Mouse (Mus musculus) midbrain, embryonic 12.5 days (tissue): ENCODE results near the gene Sema3a. TPM values are rescaled to one million over a fixed set of nuclear protein-coding genes. Genes with fewer than 3 reads are reported as not detected.
A peak's percentile ranks its signal among the peaks of the same experiment; 100 is the strongest.

ENCODE experiments used
- ATAC-seq: fragments of 200-750 bp; cut with Nextera tagmentation; 2 replicates; pipeline ENCODE4 v1.8.0; 2017; ENCODE audit warnings: low read depth, moderate TSS enrichment, moderate library complexity; ENCODE audit not compliant: low FRiP score
- H3K27ac ChIP-seq: fragments of 300-500 bp; sonication (generic); replicated peaks from 2 replicates; pipeline ENCODE4 v1.5.1; 2016; ENCODE audit warnings: mild to moderate bottlenecking
- H3K27me3 ChIP-seq: fragments of 300-500 bp; sonication (generic); 2 replicates; pipeline ENCODE4 v1.6.1; 2016; ENCODE audit warnings: mild to moderate bottlenecking
- H3K36me3 ChIP-seq: fragments of 300-500 bp; sonication (generic); 2 replicates; pipeline ENCODE4 v1.6.1; 2016
- H3K4me1 ChIP-seq: fragments of 300-500 bp; sonication (generic); 2 replicates; pipeline ENCODE4 v1.6.1; 2016
- H3K4me2 ChIP-seq: fragments of 300-500 bp; sonication (generic); replicated peaks from 2 replicates; pipeline ENCODE4 v1.6.1; 2016; ENCODE audit warnings: mild to moderate bottlenecking, moderate library complexity
- H3K4me3 ChIP-seq: fragments of 300-500 bp; sonication (generic); 2 replicates; pipeline ENCODE4 v1.5.1; 2016; ENCODE audit warnings: mild to moderate bottlenecking
- H3K9ac ChIP-seq: fragments of 300-500 bp; sonication (generic); replicated peaks from 2 replicates; pipeline ENCODE4 v1.6.1; 2016; ENCODE audit warnings: mild to moderate bottlenecking, moderate library complexity
- H3K9me3 ChIP-seq: fragments of 300-500 bp; sonication (generic); 2 replicates; pipeline ENCODE4 v1.6.1; 2016; ENCODE audit warnings: mild to moderate bottlenecking
- WGBS: fragments of 180-500 bp; shearing (Covaris S2); methylation state at CpG from one replicate; pipeline ENCODE4 v1.1.7; 2016; 5-methylcytosine and 5-hydroxymethylcytosine counted together
- polyA plus RNA-seq: library from polyadenylated mRNA; unstranded; fragments of >200 nt; fragmentation: Nextera tagmentation; extraction: Ambion mirVana; gene quantifications from 2 replicates; pipeline ENCODE4 v1.2.1, GENCODE M21; 2016

Sema3a gene
- 9.2 and 11.5 TPM in 2 replicates for polyA plus RNA-seq

DNA sequence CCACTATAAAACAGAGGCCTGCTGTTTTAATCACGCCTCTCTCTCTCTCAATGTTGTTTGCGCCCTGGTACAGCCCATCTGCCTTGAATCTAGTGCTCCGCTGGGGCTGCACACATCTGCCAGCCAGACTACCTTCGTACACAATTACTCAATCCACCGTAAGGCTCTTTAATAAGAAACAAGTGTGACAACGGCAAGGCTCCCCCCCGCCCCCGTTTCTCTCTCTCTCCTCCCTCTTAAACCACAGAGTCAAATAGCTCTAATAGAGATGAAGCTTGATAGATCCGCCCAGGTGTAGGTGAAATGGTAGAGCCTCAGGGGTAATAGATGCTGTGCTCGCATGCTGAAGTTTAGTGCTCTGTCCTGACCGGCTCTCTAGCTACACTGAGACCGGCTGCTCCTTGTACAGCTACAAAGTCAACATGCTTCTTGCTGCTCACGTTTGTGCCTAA, at the start of gene Sema3a:
Sema3a (plus strand) TSS at position 174 of the 452 bp plus-strand sequence.
- Histone ChIP-seq H3K27me3 (no peaks in the 10 kb centered on the region), H3K4me3 (no peak within 1 kb of the TSS), H3K9me3 (no peaks in the 10 kb centered on the region), H3K4me2 (0 out of 2 replicates have a peak within 1 kb of the TSS, but pooled peaks have one; percentile 14), H3K36me3 (no peaks in the 10 kb centered on the region), H3K4me1 (0 out of 2 replicates have a peak, but pooled peaks cover 6% of the 10 kb centered on the region), H3K27ac (no peak within 1 kb of the TSS), H3K9ac (no peak within 1 kb of the TSS)
- 58% methylated on average over 13 of the region's 13 CpGs for WGBS
- peak; percentile 76; the same call in 1 of the 2 replicates for ATAC-seq

- Histone ChIP-seq H3K27ac (no peak overlapping the region), H3K4me1 (no peaks in the 10 kb centered on the region), H3K9ac (no peak overlapping the region), H3K27me3 (no peaks in the 10 kb centered on the region), H3K4me3 (no peak overlapping the region), H3K9me3 (no peaks in the 10 kb centered on the region), H3K4me2 (no peak overlapping the region), H3K36me3 (no peaks in the 10 kb centered on the region)
- WGBS: 85% methylated on average over 6 of the region's 6 CpGs
- ATAC-seq: no peak
Observed at GRCm38 (mm10) chr5:13084777-13085439, 40.3 kb upstream of the Sema3a start.

DNA sequence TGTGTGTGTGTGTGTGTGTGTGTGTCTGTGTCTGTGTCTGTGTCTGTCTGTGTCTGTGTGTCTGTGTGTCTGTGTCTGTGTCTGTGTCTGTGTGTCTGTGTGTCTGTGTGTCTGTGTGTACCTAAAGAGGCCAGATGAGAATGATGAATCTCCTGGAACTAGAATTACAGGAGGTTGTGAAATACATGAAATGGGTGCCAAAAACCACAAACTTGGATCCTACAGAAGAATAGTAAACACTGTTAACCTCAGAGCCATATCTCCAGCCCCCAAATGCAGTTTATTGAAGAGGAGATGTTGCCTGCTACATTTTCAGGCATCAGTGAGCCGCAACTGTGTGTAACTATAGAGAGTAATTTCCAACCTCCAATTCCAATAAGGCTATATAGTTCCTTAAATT, 34.8 kb upstream of the Sema3a start:
- Histone ChIP-seq H3K27me3 (no peaks in the 10 kb centered on the region), H3K9me3 (no peaks in the 10 kb centered on the region), H3K27ac (no peak overlapping the region), H3K36me3 (no peaks in the 10 kb centered on the region), H3K4me1 (no peaks in the 10 kb centered on the region), H3K4me3 (no peak overlapping the region), H3K9ac (no peak overlapping the region), H3K4me2 (no peak overlapping the region)
- ATAC-seq: no peak
- WGBS: 94% methylated on average over 1 of the region's 1 CpGs

- Histone ChIP-seq H3K4me2 (no peak overlapping the region), H3K27me3 (no peaks in the 10 kb centered on the region), H3K9ac (no peak overlapping the region), H3K9me3 (no peaks in the 10 kb centered on the region), H3K36me3 (no peaks in the 10 kb centered on the region), H3K4me1 (no peaks in the 10 kb centered on the region), H3K4me3 (no peak overlapping the region), H3K27ac (no peak overlapping the region)
- 85% methylated on average over 2 of the region's 2 CpGs for WGBS
- no peak for ATAC-seq
Observed at GRCm38 (mm10) chr5:13109522-13109921, 15.7 kb upstream of the Sema3a start.

DNA sequence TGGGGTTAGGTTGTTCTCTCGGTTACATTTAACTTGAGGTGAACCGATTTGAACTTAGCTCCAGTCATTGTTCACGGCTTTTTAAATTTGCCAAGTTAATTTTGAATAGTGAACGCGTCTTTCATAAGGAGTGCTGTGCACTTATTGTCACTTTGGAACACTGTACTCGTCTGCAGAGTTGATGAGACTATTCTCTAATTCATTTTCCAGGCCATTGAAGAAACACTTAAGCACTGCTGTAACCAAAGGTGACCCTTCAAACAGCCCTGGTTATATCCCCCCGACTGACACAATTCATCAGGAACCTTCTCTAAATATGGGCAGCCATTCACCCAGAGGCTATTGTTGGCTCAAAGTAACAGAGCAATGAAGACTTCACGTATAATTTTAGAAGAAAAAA, 8.0 kb upstream of the Sema3a start:
- H3K27me3 ChIP-seq: no peaks in the 10 kb centered on the region
- no peaks in the 10 kb centered on the region for H3K36me3 ChIP-seq
- no peaks in the 10 kb centered on the region for H3K9me3 ChIP-seq
- no peak overlapping the region for H3K4me3 ChIP-seq
- H3K27ac ChIP-seq: no peak overlapping the region
- no peak overlapping the region for H3K9ac ChIP-seq
- no peak overlapping the region for H3K4me2 ChIP-seq
- 65% methylated on average over 8 of the region's 8 CpGs for WGBS
- H3K4me1 ChIP-seq: no peaks in the 10 kb centered on the region
- no peak for ATAC-seq

- 0 out of 2 replicates have a peak, but pooled peaks have one; percentile 27 for ATAC-seq
- H3K4me3 ChIP-seq: no peak overlapping the region
Observed at GRCm38 (mm10) chr5:13125757-13126156, 543 bp downstream of the Sema3a start.

DNA sequence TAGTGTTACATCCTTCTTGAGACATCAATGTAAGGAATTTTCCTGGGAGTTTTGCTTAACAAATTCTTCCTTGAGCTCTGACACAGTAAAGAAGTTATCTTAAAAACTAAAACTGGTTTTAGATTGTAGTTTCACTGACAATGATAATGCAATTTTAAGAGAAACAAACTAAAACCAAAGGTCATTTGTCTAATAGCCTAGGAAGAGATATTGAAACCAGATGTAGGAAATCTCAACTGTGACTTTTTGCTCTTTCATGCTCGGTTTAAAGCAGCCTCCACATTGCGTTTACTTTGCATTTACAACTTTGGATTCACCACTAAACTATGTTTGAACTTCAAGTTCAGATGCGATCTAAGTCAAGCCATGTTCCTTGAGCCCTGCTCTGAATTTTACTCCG, 982 bp downstream of the Sema3a start:
- Histone ChIP-seq H3K36me3 (no peaks in the 10 kb centered on the region), H3K9ac (no peak overlapping the region), H3K27me3 (no peaks in the 10 kb centered on the region), H3K9me3 (no peaks in the 10 kb centered on the region), H3K4me1 (0 out of 2 replicates have a peak, but pooled peaks cover 6% of the 10 kb centered on the region), H3K4me3 (no peak overlapping the region), H3K4me2 (no peak overlapping the region), H3K27ac (no peak overlapping the region)
- 83% methylated on average over 4 of the region's 4 CpGs for WGBS
- no peak for ATAC-seq

More at GRCm38 (mm10) chr5:13125757-13126156, 543 bp downstream of the Sema3a start:
- H3K27me3 ChIP-seq: no peaks in the 10 kb centered on the region
- no peaks in the 10 kb centered on the region for H3K9me3 ChIP-seq
- H3K4me1 ChIP-seq: 0 out of 2 replicates have a peak, but pooled peaks cover 6% of the 10 kb centered on the region
- no peaks in the 10 kb centered on the region for H3K36me3 ChIP-seq
- no peak overlapping the region for H3K9ac ChIP-seq
- WGBS: 61% methylated on average over 9 of the region's 9 CpGs
- H3K4me2 ChIP-seq: 0 out of 2 replicates have a peak overlapping the region, but pooled peaks have one; percentile 14
- no peak overlapping the region for H3K27ac ChIP-seq

DNA sequence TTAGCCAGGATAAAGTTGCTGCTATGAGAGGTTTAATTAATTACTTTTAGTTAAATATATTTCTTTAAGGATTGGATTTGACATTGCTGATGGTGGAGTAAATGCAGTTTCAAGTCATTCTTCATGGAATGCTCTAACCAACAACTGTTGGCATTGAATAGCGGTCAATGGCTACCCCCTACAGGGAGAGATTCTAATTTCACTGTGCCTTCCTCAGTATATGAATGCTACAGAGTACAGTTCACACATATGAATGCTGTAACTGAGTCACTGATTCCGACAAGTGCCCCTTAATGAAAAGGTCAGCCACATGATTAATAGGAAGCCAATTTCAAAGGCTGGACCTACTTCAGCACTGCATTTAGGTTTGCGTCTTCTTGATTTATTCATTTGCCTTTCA, 1.9 kb downstream of the Sema3a start:
- Histone ChIP-seq H3K9ac (no peak overlapping the region), H3K27ac (no peak overlapping the region), H3K9me3 (no peaks in the 10 kb centered on the region), H3K27me3 (no peaks in the 10 kb centered on the region), H3K4me1 (0 out of 2 replicates have a peak, but pooled peaks cover 6% of the 10 kb centered on the region), H3K4me2 (no peak overlapping the region), H3K4me3 (no peak overlapping the region), H3K36me3 (no peaks in the 10 kb centered on the region)
- ATAC-seq: no peak
- WGBS: 79% methylated on average over 3 of the region's 3 CpGs

DNA sequence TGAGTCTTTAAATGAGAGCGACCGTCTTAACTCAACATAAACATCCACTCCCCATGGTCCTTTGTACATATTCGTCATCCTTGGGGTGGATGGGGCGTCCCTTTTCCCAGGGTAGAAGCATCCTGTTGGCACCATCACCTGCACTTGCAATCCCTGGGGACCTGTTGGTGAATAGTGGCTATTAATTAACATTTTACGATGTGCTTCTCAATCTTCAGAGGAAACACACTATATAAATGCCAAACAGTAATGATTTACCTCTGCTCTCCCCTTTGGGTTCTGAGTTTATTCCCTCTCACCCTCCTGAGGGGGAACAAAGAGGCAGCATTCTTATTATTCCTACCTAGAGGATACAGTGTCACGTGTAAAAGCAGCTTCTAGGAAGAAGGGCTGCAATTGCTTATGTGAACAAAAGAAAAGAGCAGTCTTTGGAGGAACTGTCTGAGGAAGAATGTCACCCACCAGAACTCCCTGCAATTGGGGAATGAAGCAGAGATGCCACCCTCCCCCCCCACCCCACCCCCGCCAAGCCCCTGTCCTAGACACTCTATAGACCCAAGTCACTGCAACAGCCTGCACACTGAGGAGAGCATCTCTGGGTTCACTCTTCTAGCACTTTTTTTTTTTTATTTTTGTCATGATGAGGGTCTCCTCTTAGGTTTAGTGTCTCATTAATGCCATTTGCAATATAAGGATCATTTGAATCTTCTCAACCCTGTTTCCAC, 19.7 kb downstream of the Sema3a start:
- Histone ChIP-seq H3K27me3 (no peaks in the 10 kb centered on the region), H3K9ac (no peak overlapping the region), H3K4me1 (no peaks in the 10 kb centered on the region), H3K27ac (no peak overlapping the region), H3K4me2 (no peak overlapping the region), H3K4me3 (no peak overlapping the region), H3K9me3 (no peaks in the 10 kb centered on the region), H3K36me3 (no peaks in the 10 kb centered on the region)
- ATAC-seq: no peak
- WGBS: 73% methylated on average over 7 of the region's 7 CpGs

DNA sequence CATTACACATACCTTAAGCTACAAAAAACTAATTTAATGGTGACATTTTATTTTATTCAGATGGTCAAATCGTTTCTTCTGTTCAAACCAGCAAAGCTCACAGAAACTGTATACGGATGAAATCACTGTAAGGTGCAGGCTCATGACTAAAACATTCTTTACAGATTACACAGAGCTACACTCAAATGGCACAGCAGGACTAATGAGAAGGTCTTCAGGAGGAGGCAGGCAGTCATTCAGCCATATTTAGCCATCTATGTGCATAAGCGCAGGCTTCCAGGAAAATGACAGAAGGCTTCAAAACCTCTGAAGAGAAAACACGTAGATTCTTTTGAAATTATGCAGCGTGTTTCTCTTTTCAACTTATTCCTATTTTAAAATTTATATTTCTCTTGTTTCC, 24.7 kb downstream of the Sema3a start:
- Histone ChIP-seq H3K4me1 (0 out of 2 replicates have a peak, but pooled peaks cover 3% of the 10 kb centered on the region), H3K9me3 (no peaks in the 10 kb centered on the region), H3K4me3 (no peak overlapping the region), H3K27me3 (no peaks in the 10 kb centered on the region), H3K9ac (no peak overlapping the region), H3K4me2 (no peak overlapping the region), H3K27ac (no peak overlapping the region), H3K36me3 (no peaks in the 10 kb centered on the region)
- no peak for ATAC-seq
- 73% methylated on average over 5 of the region's 5 CpGs for WGBS

DNA sequence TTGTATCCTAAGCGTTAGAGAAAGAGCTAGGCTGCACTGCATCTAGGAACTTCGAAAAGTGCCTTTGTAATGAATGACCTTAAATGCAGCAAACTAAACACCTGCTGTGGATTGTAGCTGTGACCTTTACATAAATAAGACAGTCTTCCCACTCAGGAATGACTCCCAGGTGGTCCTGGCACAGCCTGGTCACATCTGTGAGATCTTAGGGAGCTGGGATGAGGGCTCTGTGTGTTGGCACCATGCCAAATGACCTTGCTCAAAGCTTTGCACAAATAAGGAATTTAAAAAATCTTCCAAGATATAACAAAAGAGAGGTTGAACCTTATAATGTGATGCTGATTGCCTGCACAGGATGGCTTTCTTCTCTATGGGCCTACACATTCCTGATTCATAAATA, 25.8 kb downstream of the Sema3a start:
- Histone ChIP-seq H3K27me3 (no peaks in the 10 kb centered on the region), H3K9me3 (no peaks in the 10 kb centered on the region), H3K4me1 (0 out of 2 replicates have a peak, but pooled peaks cover 3% of the 10 kb centered on the region), H3K9ac (no peak overlapping the region), H3K36me3 (no peaks in the 10 kb centered on the region), H3K27ac (no peak overlapping the region), H3K4me2 (no peak overlapping the region), H3K4me3 (no peak overlapping the region)
- 66% methylated on average over 2 of the region's 2 CpGs for WGBS
- no peak for ATAC-seq
